Mouse (Mus musculus) lung, embryonic 14.5 days (tissue): ENCODE data around the gene Dclk1. TPM values are rescaled to one million over a fixed set of nuclear protein-coding genes. Genes with fewer than 3 reads are reported as not detected.

Experiments
- ATAC-seq: fragments of 200-750 bp; cut with Nextera tagmentation; 2 replicates; pipeline ENCODE4 v1.8.0; 2017; ENCODE audit warnings: mild to moderate bottlenecking, moderate TSS enrichment, moderate library complexity; ENCODE audit not compliant: insufficient read depth
- DNase-seq: peaks from one replicate; pipeline ENCODE4 v3.0.0-alpha.2; 2015
- H3K27ac ChIP-seq: fragments of 300-500 bp; sonication (generic); 2 replicates; pipeline ENCODE4 v1.5.1; 2014; ENCODE audit warnings: low read depth, mild to moderate bottlenecking, moderate library complexity
- H3K27me3 ChIP-seq: fragments of 300-500 bp; sonication (generic); 2 replicates; pipeline ENCODE4 v1.6.1; 2014; ENCODE audit warnings: low read length, control low read depth; ENCODE audit not compliant: insufficient read depth
- H3K36me3 ChIP-seq: fragments of 300-500 bp; sonication (generic); 2 replicates; pipeline ENCODE4 v1.6.1; 2014; ENCODE audit warnings: control low read depth; ENCODE audit not compliant: insufficient read depth
- H3K4me1 ChIP-seq: fragments of 300-500 bp; sonication (generic); 2 replicates; pipeline ENCODE4 v1.6.1; 2014; ENCODE audit warnings: antibody characterized with exemption, control low read depth; ENCODE audit not compliant: insufficient read depth
- H3K4me2 ChIP-seq: fragments of 300-500 bp; sonication (generic); 2 replicates; pipeline ENCODE4 v1.6.1; 2014; ENCODE audit warnings: mild to moderate bottlenecking
- H3K4me3 ChIP-seq: fragments of 300-500 bp; sonication (generic); 2 replicates; pipeline ENCODE4 v1.5.1; 2014; ENCODE audit warnings: low read depth, low read length
- H3K9ac ChIP-seq: fragments of 300-500 bp; sonication (generic); 2 replicates; pipeline ENCODE4 v1.6.1; 2014
- H3K9me3 ChIP-seq: fragments of 300-500 bp; sonication (generic); 2 replicates; pipeline ENCODE4 v1.6.1; 2016; ENCODE audit warnings: low read depth, low read length, control low read depth
- CTCF ChIP-seq: IDR thresholded peaks from 2 replicates; pipeline ENCODE4 v1.5.1; 2016; ENCODE audit warnings: antibody characterized with exemption, low read depth
- WGBS: fragments of 180-500 bp; shearing (Covaris S2); extraction: QIAGEN DNeasy Blood & Tissue Kit; methylation state at CpG from one replicate; pipeline ENCODE4 v1.1.7; 2014; 5-methylcytosine and 5-hydroxymethylcytosine counted together
- polyA plus RNA-seq: library from polyadenylated mRNA; unstranded; fragments of >200 nt; fragmentation: Nextera tagmentation; extraction: Ambion mirVana; gene quantifications from 2 replicates; pipeline ENCODE4 v1.2.1, GENCODE M21; 2014

Dclk1 gene
- polyA plus RNA-seq, 1 experiment from 2014 or later, result 11.3 TPM

GRCm38 (mm10) chr3:55587972-55588946 is 346.1 kb downstream of the Dclk1 start:
- no peak for TF ChIP-seq CTCF
- no peak overlapping the region for H3K4me2 ChIP-seq
- H3K27me3 ChIP-seq, result no peaks in the 10 kb centered on the region
- 15% methylated on average over 12 of the region's 12 CpGs for WGBS
- H3K9me3 ChIP-seq, result no peaks in the 10 kb centered on the region
- H3K4me3 ChIP-seq, result no peak overlapping the region
- no peak overlapping the region for H3K9ac ChIP-seq
- 0 out of 2 replicates have a peak, but pooled peaks cover 10% of the 10 kb centered on the region for H3K4me1 ChIP-seq
- ATAC-seq (peak; percentile 77), DNase-seq (peak; percentile 42)
- H3K36me3 ChIP-seq, result no peaks in the 10 kb centered on the region
- no peak overlapping the region for H3K27ac ChIP-seq

Other genes starting within 250 kb of the Dclk1 start
- 1.4 and 1.5 TPM in 2 replicates for gene Ccna1, start 186.9 kb upstream of the Dclk1 start, polyA plus RNA-seq
- 45.9 and 46.9 TPM in 2 replicates for gene Spg20, start 130.3 kb upstream of the Dclk1 start, polyA plus RNA-seq
- gene Ccdc169, start 105.0 kb upstream of the Dclk1 start, polyA plus RNA-seq, result 0.07 TPM in 1 of 2 replicates, not detected in the other
- gene Sohlh2, start 60.3 kb upstream of the Dclk1 start, polyA plus RNA-seq, result not detected in 2 replicates
- not detected in 2 replicates for gene Gm21954, start 229.8 kb downstream of the Dclk1 start, polyA plus RNA-seq